Mouse (Mus musculus): ENCODE measurements around the gene Zdhhc17.

Zdhhc17 gene

DNA sequence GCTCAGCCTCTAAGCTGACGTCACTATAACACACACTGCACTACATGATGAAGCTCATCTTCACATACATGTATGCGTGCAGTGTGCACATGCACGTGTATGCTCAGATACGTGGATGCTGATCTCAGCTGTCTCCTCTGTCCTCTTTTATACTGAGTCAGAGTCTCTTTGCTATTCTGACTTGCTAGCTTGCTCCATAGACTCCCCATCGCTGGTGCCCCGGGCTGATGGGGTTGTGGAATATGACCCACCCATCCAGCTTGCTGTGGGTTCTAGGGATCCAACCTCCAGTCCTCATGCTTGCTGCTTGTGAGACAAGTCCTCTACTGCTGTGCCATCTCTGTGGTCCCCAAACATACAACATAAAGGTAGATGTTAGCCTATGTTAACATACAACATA, 51.1 kb downstream of the Zdhhc17 start:
- no peak for DNase-seq (ENCODE audit: low spot score)

DNA sequence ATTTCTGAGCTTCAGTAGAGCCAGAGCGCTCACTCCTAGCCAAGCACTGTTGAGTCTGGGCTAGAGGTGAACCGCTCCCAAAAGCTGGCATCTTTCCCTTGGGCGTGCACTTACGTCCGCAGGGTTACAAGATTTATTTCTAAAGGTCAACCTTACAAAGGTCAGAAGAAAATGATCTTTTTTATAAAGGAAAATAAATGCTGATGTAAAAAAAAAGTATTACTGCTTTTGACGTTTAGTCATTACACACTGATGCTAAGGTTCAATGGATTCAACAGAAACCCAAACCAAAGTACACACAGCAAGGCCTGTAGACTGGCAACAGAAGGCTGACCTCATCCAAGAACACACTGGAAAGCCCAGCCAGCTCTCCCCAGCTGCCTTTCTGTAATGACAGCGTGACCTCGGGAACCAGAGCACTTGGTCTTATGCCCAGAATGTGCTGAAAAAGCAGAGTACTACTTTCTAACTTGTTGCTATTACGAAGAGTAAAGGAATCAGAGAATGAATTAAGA, 56.9 kb downstream of the Zdhhc17 start:
- DNase-seq (ENCODE audit: low spot score), result no peak

DNA sequence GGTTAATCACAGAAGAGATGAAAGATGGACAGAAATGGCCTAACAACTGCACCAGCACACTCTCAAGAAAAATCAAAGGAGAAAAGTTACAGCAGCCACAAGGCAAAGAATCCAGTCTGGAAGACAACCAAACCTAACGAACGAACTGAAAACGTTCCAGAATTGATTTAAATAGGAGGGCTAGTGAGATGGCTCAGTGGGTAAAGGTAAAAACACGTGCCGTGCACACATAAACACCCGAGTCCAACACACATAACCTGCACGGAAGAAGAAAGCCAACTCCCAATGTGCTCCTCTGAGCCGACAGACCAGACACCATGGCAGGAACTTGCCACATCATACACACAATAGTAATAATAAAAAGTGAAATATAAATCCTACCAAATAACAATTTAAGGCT, 57.7 kb downstream of the Zdhhc17 start:
- DNase-seq (ENCODE audit: low spot score), result no peak

DNA sequence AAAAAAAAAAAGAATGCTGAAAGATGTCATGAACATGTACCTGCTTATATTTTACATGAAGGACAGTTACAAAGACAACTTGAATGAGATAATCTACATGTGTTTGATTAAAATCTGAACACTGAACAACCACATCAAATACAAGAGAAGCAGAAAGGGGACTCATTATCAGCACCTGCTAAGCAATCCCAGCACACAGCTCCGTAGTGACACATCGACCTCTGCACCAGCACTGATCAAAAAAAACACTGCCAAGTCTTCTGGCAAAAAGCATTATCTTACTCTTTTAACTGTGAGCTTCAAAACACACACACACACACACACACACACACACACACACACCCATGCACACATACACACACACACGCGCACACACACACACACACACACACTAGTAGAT, 58.2 kb downstream of the Zdhhc17 start:
- DNase-seq (ENCODE audit: low spot score), result no peak

DNA sequence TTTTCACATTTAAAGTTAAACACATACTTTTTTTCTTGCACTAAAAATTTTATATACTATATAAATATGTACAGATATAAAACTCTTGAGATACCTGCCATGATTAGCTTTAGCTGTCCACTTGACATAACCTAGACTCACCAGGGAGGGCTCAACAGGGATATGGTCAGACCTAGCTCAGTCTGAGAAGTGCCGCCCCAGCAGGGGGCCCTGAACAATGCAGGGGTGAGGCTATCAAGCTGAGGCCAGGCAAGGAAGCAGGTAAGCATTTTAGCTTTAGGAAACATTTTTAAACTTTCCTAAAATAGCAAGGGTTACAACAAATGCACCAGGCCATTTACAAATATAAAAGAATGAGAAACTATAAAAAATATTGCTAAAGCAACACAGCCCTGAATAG, 58.8 kb downstream of the Zdhhc17 start:
- no peak for DNase-seq (ENCODE audit: low spot score)

DNA sequence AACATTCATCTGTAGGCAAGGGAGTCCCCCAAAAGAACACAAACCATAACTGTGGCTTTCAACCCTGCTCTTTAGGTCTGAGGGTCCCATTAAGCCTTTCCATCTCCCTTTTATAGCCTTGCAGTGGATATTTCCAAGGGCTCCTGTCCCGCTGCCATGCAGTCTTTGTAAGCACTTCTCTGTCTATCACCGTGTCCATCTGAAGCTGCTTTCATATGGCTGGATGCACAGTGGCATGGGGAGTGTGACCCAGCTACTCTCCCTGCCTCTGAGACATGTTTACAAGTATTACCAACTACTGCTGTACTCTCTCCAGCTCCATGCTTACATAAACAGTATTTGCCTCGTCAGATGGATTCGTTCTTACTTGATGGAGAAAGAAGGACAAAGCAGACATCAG, 62.4 kb downstream of the Zdhhc17 start:
- DNase-seq (ENCODE audit: low spot score), result no peak

DNA sequence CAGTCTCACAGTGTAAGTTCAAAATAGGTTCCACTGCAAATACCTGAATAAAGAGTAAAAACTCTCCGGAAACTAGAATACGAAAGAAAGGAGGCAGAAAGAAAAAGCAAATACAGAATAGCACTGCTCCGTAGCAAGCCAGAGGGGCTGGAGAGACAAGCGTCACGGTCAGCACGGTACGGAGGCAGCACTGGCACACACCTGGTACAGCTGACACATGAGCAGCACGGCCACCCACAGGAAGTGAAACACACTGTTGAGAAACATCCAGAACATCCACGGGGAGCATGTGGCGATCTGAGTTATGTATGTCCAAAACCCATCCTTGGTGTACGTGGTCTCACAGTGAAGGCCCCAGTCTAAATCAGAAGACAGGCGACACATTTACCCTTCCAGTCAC, 64.0 kb downstream of the Zdhhc17 start:
- DNase-seq (ENCODE audit: low spot score), result no peak

DNA sequence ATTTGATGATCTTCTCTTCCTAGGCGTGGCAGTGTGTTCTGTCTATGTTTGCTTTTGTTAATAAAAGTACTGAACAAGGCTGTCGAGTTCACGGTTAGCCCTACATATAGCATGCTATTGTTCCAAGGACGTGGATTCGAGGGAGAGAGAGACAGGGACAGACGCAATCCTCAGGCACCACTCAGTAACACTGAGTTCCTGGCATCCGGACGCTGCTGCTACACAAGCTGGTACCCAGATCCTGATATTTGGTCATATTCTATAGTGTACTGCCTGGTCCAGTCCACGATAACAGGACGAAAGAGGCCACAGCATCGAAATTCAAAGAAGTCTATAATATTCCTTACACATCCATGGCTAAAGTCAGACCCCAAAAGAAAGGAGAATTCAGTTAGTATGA, 65.8 kb downstream of the Zdhhc17 start:
- no peak for DNase-seq (ENCODE audit: low spot score)

DNA sequence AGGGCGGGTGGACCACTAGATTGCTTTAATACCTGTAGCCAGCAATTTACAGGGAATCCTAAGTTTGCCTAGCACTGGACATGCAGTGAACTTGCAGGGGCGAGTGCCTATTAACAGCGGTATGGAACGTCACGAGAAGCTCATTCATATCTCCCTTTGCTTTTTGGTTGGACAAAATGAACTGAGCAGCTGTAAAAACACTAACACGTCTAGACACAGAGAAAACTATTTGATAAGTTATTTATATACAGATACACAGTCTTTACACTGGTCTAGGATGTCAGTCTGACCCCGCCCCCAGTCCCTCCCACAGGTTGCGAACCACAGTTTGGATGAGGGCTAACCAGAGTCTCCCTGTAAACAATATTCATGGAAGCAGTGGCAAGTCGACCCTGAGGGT, 67.1 kb downstream of the Zdhhc17 start:
- DNase-seq (ENCODE audit: low spot score), result no peak

DNA sequence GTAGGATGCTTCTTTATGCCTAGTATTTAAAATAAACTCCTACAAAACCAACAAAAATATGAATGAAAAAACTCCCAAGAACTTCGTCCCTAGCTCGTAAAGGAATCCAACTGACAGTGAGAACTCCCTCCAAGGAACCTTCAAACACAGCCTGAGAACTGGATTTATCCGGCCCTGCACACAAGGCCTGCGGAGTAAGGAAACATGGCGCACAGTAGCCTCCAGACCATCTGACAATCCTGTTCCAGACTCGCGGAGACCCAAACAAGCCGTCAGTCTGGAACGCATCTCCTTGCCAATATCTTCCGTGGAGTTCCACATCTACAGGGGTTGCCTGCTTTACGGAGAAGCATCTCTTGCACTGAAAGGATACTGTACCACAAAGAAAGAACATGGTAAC, 68.0 kb downstream of the Zdhhc17 start:
- no peak for DNase-seq (ENCODE audit: low spot score)

DNA sequence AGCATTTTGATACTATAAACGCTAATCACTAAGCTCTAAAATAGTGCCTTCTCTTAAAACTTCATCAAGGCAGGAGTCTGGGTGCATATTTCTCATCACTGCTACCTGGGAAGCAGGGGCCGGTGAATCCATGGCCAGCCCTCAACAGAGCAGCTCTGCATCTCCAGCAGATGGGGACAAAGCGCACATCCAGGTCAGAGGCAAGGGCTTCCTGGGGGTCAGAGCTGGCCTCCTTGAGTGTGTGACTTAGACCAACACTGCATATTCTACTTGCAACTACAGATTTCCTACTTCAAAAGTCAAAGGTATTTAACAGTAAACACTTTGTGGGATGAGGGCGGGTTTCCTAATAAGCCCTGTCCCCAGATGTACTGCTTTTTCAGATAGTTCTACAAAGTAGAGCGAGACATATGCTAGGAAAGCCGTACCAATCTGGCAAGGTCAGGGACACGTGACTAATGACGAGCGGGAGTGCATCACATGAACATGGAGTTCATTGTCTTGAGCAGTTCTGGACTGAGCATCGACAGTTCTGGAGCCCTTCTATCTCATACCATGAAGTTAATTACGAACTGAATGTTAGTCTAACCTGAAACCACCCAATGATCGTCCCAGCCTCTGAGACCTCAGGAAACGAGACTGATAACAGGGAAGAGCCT, 69.1 kb downstream of the Zdhhc17 start:
- no peak for DNase-seq (ENCODE audit: low spot score)

DNA sequence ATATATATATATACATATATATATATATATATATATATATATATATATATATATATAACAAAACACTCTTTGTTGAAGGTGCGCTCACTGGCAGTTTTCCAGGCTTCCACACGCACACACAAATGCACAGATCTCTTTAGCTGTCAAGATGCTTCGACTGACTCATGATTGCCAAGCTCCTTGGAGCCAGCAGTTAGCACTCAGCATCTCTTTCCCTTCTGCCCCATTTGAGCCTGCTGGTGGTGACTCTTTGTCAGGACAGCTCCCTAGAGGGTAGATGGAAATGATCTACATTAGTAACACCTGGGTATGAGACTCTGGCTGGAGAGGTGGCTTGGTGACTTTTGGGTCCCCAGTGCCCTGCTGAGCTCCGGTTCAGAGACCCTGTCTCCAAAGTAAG, 70.2 kb downstream of the Zdhhc17 start:
- DNase-seq (ENCODE audit: low spot score), result no peak

DNA sequence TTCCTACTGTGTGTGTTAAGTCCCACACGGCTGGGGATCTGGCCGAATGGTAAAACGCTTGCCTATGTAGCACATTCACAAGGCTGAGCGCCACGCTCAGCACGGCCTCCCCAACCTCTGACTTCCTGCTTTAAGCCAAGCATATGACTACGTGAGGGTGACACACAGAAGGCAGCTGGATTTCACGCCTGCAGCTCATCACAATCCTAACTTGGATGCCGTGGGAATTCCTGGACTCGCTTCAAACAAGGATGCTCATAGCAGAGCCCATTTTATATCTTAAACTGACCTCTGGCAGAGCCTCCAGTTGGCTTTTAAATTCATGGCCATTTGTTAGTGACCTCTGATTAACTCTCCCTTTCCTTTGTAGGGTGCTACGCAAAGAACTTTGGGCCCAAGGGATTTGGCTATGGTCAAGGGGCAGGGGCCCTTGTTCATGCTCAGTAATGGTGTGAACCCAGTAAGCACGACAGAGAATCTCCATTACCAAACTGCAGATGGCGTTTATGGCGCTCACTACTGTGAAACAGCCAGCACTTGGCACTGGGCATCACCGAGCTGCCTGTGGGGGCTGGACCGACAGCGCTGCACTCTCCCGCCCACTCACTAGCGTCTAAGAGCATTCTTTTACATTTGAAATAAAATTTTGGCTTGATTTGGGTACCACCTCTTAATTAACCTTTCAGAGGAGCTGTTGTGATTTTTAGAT, 70.9 kb downstream of the Zdhhc17 start:
- no peak for DNase-seq (ENCODE audit: low spot score)

DNA sequence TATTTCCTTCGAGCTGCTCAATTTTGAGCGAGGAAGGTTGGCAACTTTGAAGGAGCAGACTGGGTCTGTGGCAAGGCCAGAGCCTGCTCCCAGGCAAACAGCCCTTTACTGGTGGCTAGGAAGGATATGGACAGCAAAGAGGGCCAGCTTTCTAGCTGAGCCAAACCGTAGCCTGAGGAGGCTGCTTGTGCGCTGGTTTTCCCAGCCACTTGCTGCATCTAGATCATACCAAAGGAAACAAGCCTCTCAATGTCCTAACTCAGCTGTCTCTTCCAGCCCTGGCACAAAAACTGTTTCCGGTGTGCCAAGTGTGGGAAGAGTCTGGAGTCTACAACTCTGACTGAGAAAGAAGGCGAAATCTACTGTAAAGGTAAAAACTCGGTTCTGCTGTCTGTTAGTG, 71.6 kb downstream of the Zdhhc17 start:
- DNase-seq (ENCODE audit: low spot score), result no peak

DNA sequence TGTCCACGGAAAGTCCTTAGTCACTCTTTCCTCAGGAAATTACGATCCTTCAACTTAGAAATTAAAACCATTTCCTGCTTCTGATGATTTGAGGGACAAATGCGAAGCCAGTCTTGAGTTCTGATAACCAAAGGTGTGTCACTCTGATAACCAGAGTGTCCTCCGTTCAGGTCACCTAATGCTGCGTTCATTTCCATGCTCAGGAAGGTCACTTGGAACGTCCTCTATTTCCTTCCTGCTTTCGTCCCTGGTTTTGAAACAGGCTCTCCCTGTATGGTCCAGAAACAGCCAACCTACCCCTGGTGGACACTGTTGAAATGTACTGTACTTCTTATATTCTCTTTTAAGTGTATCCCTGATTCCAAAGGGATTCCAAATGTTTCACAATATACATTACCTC, 74.3 kb downstream of the Zdhhc17 start:
- DNase-seq (ENCODE audit: low spot score), result no peak

DNA sequence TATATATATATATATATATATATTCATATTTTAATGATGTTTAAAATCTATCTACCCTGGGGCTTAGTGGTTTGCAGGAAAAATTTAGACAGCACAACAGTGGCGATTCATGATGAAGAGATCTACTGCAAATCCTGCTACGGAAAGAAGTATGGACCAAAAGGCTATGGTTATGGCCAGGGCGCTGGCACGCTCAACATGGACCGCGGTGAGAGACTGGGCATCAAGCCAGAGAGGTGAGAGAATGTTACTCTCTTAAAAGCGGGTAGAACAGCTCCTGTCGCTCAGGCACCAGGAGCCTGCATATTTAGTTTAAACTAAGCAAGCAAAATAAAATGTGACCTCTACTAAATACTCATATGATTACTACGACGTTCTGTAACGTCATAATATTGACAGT, 74.9 kb downstream of the Zdhhc17 start:
- no peak for DNase-seq (ENCODE audit: low spot score)

DNA sequence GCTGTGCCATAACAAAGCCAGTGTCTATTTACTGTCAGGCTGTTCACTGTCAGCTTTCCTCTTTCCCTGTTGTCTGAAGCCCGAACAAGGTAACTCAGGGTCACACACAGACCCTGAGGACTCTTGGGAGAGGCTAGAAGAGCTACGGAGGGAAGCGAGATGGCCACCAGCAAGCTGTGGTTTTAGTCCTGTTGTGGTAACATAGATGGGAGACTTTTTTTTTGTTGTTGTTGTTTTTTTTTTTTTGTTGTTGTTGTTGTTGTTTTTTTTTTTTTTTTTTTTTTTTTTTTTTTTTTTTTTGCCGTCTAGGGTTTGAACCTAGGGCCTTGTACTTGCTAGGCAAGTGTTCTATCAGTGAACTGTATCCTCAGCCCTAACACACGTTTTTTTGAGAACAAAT, 76.4 kb downstream of the Zdhhc17 start:
- DNase-seq (ENCODE audit: low spot score), result no peak

DNA sequence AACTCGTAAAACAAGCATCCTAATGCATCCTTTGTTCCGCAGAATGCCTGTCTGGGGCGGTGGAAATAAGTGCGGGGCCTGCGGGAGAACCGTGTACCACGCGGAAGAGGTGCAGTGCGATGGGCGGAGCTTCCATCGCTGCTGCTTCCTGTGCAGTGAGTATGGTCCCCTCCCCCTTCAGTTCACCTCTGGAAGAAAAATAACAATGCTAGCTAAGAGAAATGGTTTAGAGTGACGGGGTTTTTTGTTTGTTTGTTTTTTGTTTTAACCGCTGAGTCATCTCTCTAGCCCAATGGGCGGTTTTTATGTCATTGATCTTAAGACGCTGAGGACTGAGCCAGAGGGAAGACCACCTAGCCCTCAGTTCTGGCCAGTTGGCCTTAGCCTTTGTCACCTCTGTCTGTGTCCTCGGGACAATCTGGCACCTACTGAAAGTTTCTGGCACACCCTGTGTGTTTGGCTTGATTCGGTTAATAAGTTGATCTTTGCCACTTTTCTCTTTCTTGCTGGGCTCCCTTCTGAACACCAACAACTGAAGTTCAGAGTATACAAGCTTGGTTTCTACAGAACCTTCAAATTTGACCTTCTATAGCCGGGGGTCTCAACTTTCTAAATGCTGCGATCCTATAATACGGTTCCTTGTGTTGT, 77.9 kb downstream of the Zdhhc17 start:
- DNase-seq (ENCODE audit: low spot score), result peak; percentile 66

DNA sequence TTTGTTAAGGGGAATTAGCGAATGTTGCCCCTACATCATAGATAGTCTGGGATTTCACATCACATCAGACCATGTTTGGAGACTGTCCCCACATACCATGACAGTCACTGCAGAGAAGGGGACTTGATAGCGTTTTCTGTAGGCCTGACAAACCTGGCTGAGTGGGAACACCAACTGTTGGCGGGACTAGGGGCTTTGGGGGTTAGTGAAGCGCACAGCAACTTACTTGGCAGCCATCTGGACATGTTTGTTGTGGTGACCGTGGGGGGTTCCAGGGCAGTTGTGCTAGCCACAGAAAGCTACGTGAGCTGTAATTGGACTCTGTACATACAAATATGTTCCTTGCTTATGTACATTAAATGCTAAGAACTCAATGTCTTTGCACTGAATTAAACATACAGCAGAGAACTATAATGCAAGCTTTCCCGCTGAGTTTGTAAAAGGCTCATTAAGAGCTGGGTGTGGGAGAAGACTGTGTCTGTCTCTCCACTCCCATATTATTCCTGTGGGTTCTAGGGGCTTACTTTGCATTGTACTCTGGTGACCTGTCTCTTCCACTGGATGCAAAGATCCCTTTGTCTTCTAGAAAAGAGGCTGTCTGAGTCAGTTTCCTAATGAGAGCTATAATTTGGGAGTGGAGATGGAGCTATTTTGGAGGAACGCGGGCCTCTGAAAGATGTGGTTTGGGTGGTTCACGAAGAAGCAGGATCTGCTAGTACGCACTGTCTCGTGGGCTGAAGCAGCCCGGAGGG, 78.6 kb downstream of the Zdhhc17 start:
- no peak for DNase-seq (ENCODE audit: low spot score)

DNA sequence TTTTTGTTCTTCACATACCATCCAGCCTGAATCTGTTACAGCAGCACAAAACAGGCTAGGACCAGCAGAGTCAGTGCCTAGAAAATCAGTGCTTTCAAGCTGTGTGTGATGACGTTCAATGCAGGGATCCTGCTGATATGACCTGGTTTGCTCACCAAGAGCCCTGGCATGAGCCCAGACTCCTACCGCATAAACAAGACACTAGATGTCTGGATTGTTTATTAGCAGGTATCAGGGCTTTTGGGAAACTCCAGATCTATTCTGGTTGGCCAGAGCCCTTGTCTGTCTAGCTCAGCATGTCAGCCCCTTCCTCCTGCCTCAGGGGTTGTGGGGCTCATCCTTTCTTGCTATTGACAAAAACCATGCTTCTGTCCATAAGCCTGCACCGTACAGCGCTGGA, 80.2 kb downstream of the Zdhhc17 start:
- no peak for DNase-seq (ENCODE audit: low spot score)

DNA sequence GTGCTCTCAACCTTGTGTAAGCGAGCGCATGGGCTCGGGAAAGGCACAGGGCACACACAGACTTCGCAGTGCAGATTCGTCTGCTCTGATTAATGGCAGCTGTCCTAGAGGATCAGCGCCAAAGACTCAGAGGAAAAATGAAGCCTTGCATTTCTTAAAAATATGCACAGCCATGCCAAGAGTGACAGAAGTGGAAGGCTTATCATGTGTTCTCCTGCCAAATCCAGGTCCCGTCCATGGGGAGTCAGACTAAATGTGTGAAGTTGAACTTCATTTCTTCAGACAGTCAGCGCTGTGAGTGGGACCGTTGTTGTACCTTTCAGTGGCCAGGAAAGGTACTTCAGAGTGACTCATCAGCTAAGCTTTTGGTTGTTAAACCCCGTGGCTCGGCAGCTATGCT, 82.4 kb downstream of the Zdhhc17 start:
- DNase-seq (ENCODE audit: low spot score), result no peak

DNA sequence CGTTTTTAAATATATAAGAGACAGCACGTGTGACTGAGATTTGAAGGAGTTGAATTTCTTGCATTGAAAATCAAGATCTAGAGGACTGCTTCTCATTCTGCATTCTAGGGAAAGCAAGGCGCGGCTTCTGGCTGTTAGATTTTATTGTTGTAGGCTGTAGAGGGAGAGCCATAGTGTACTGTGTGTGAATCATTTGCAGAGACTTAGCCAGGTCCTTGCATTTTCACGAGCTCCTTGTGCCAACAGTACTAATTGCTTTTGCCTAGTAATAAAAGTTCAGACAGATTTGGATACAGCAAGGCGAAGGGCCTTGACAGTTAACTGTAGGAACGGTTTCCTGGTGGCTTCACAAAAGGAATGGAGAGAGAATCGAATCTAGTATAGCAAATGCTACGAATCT, 87.3 kb downstream of the Zdhhc17 start:
- DNase-seq (ENCODE audit: low spot score), result no peak

DNA sequence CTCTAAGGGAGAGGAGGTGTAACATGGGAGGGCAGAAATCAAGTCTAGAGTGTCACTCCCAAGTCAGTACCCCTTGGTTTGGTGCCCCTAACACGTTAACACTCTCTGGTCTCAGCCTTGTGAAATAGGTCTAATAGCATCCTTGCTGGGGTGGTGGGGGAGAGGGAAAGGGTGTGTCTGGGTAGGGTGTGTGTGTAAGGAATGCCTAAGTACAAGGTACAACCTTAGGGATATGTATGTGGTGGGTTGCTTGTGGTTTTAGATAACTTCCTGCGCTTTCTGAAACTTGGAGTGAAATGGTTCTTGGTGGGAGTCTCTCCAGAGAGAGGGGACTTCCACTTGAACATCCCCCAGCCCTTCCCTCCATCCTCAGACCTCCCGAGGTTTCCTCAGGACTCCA, 88.0 kb downstream of the Zdhhc17 start:
- DNase-seq (ENCODE audit: low spot score), result no peak
